Mouse (Mus musculus) 3T3-L1 (cell line): Measurements from ENCODE around the gene Cnr1.
A peak's percentile ranks its signal among the peaks of the same experiment; 100 is the strongest.

Source experiments
- DNase-seq: peaks from one replicate; pipeline ENCODE4 v3.0.0-alpha.2; 2015; ENCODE audit warnings: low read depth, low spot score

The Cnr1 gene

DNA sequence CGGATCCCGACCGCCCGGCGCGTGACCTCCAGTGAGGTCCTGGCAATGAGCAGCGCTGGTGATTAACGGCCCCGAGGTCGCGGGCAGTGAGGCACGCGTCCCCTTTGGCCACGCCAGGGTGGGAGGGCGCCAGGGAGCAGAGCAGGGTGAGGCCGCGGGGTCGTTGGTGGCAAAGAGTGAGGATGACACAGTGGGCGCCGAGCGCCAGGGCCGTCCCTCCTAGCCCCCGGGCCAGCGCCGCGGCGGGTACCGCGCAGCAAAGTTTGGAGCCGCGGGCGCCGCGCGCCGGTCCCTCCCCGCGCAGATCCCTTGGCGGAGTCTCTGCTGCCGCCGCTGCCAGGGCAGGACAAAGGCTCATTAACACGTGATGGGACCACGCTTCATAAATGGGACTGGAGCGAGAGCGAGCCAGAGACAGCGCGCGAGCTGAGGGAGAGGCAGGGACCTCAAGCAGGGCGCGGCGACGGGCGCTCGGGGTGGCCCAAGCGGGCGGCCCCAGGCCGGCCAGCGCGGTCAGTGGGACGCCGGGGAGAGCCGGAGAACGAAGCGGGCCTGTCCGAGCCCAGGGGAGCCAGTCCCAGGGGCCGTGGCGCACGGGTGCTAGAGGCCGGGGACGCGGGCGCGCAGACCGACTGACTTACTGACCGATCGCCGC, at the start of gene Cnr1:
TSS of gene Cnr1 (plus strand) at position 360 of the 655 bp plus-strand sequence.
- no peak for DNase-seq

DNA sequence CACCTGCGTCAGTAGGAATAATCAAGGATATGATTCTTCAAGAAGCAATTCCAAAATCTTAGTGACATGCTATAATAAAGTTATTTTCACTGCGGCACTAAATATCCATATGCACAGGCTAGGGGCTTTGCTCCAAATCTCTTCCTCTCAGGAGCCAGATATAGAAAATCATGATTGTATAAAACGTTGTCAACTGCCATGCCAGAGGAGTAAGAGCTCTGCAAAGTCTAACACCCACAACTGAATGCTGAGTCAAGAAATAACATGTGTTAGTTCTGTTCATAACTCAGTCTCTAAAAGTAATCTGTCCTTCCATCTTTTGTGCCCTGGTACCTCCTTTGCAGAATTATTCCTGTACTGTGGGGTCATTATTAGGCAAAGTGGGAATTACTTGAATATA, 44.4 kb upstream of the Cnr1 start:
- no peak for DNase-seq

DNA sequence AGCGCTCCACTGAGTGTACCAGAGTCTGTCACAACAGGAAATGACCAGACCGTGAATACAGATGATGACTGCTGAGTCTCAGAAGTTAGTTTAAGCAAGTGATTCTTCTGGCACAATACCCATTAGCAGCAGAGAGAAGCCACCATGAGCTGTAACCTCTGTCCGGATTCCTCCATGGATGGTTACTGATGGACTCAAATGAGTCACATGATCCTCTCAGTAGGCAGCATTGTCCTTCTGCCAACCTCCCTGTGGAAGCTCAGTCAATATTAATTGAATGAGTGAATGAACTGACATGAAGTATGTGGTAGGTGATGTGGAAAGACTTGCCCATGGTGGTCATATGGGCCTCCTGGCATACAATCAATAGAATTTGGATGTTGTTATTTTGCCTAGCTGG, 38.4 kb upstream of the Cnr1 start:
- DNase-seq, result no peak

DNA sequence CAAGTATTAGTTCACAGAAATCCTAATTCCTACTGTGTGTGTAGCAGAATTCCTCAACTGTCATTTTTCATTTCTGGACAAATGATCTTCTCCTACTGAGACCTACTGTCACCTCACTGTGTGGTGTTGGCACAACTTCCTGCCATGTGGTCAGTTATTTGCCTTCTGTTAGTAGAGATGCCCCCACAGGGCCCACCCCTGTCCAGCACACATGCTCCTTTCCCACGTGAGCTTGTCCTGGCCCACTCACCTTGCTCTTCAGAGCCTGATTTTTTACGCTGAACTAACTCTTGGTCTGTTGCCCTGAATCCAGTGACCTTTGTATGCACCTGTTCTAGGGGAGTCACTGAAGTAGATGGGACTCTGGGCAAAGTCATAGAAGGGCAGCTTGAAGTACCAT, 34.4 kb upstream of the Cnr1 start:
- no peak for DNase-seq

DNA sequence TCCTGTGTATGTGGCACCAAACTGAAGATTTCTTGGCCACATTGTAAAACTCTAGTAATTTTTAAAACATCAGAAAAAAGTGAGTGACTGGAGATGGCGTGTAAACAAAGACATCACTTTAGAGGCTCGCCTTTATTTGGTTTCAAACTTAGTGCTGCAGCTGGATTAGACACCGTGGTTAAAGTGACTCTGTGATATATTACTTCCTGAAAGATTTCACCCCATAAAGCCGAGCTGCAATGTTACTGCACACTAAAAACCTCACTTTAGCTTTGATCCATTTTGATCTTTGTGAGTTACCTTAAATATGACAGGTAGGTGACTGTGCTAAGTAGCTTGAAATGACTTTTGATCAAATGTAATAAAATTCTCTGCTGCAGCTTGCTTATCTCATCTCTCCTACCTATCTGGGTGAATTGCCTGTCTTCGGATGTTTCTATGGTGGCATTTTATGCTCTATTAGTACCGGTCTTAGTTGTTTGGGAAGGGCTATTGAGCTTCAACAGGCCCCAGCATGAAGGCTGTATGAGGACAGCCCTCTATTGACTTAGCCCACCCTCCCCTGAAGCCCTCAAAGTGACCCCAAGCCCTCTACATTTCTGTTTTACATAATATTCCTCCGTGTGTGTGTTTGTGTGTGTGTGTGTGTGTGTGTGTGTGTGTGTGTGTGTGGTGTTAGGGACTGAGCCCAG, 32.1 kb upstream of the Cnr1 start:
- DNase-seq, result no peak

DNA sequence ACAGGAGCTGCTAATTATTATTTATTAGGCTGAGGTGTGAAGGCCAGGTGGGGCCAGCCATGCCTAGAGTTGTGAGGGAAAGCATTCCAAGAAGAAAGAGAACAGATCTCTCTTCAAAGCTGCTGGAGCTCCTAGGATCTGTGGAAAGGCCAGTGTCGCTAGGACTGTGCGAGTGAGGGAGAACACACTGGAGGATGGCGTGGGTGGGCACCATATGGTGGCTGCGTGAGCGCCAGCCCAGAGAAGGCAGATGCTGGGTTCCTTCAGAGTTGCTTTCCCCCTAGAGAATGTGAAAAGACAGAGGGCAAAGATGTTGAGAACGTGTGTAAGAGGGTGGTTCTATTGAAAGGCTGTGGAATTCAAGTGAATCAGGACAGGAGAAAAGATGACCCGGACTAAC, 30.6 kb upstream of the Cnr1 start:
- no peak for DNase-seq

DNA sequence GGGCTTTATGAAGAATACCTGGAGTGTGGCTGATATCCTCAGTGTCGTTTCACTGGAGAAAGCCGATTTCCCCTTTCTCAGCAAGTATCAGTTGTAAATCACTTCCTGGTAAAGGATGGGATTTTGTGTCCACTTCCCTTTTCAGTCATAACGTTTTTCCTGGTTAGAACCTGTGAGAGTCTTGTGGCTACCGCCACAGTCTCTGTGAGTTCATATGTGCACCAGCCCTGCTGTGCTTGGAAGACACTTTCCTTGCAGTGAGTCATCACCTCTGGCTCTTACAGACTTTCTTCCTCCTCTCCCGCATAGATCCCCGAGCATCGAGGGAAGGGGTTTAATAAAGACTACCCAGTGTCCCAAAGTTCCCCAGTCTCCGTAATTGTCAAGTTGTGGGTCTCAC, 29.3 kb upstream of the Cnr1 start:
- peak; percentile 74 for DNase-seq

DNA sequence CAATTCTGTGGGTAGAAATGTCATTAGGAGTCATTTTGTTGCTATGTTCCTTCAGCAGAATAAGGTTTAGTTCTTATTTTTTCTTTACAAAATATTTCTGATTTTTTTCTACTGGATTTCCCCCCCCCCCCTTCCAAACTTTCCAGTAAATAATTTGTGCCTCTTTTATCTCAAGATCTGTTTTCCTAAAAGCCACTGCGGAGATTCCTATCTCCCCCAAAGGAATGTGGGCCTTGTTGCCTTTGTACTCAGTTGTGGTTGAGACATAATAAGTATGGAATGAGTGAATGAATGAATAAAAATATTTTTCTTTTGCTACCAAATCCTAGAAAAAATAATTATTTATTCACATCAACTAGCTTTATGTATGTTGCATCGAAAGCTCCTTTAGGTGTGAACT, 28.9 kb upstream of the Cnr1 start:
- DNase-seq, result peak; percentile 58

DNA sequence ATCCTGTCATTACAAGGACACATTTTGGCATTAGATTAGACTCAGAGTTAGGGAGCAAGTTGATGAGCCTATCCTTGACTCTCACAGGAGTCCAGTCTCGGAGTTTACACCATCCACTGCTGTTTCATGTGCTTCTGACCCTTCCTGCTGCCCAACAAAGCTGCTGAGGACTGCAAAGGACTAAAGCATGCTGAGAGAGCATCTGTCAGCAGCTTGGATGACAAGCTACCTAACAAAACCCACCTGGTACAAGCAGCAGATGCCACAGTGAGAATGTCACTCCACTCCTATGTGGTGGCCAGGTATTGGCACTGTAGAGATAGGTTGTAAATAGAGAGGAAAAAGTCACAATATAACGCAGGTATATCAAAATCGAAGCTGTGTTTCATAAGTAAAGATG, 22.7 kb upstream of the Cnr1 start:
- no peak for DNase-seq

DNA sequence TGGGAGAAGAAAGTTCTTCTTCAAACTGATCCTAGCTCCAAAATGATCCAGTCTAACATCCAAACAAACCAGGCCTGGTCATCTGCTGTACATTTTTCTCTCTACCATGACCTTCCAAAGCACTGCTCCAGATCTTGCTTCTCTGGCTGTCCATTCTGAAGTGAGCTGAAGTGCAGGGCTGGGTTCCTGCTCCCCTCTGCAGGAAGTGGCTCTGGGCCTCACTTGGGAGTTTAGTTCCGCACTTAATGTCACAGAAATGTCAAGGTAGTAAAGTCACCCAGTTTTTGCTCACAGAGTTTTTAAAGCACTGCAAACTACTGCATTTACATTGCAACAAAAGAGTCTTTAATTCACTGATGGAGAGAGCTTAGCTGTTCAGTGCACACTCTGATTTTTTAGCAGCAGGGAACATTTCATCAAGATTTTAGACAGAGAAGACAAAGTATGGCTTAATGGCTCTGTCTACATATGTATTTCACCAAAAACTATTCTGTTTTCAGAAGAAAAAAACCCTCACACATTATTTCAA, 20.5 kb upstream of the Cnr1 start:
- no peak for DNase-seq

DNA sequence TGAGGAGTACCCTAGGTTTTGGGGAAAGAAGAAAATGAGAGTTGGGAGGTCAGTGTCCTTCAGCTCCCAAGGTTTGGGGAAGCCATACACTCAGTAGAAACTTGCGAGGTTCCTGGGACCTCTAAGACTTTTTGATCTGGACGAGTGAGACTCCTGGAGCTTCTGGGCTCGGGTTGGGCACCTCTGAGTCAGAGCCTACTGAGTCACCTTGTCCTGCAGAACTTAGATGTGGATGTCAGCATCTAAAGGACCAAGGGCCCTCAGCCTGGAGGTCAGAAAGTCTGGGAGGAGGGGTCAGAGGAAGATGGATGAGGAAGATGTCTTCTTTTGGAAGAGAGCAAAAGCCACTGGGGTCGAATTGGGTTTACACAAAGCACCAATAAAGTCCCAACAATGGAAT, 19.6 kb upstream of the Cnr1 start:
- DNase-seq, result no peak

DNA sequence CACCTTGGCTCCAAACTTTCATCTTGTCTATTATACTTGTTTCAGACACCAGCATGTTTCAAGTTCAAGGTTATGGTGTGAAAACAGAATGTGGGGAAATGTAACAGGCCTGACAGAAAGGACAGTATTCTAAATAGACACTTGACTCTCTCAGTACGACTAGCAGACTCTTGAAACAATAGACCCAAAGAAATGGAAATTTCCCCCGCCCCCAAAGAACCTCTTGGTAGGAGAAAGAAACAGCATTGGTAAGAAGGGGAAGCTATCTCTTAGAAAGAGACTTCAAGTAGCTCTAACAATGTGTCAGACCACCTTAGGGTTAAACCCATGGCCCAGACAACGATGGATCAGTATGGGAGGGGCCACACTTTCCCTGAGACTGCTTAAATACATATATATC, 15.6 kb upstream of the Cnr1 start:
- no peak for DNase-seq

DNA sequence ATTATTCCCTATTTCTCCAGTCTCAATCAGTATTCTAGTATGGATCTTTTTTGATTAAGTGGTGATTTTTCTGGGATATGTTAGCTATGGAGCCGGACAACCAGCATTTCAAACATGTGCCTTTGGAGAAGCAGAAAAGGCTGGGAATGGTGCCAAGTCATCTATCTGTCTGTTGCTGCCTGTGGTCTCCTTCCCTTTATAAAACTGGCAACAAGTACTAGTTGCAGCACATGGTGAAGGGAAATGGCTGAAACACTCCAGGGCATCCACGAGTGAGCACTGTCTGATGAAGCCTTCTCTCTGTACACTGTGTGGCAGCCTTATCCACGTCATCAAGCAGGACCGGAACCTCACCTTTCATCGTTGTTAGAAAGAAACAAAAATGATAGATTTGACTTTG, 8.7 kb upstream of the Cnr1 start:
- DNase-seq, result peak; percentile 32

DNA sequence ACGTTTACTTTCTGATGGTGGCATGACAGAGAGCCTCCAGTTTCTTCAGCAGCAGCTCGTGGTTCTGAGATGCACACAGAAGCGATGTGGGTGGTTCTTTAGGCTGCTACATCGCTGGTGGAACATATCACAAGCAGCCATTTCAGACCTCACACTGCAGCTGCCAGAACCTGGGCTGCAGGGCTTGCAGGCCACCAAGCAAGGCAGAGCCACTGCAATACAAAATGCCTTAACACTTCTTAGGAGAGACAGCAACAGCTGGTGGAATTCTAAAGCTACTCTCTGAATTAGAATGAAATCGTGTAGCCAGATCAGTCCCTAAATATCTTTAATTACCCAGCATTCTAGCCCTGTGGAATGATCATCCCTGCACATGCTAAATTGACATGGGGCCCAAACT, 3.6 kb upstream of the Cnr1 start:
- DNase-seq, result no peak

DNA sequence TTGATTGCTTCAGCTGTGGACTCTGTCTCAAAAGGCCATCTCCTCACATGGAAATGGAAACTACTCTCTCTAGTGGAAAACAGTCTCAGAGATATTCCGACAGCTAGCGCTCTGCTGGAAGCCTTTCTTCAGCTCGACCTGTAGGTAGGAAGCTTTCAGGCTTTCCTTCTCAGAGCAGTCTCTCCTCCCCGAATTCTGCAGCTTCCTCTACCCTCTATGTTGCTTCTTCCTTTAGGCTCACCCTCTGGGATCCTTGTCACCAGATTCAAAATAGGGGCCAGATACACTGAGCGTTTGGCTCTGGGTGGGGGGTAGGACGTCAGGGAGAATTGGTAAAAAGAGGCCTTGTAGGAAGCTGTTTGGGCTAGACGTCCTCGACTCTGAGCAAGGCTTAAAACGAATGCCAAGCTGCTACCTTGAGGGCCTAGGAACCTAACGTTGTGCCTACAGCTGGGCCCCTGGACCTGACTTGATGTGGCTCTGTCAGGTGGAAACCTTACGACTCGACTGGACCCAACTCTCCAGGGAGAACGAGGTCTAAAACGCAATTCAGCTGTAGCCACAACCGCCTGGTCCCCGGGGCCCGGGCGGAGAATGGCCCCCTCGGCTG, 1.1 kb upstream of the Cnr1 start:
- no peak for DNase-seq

DNA sequence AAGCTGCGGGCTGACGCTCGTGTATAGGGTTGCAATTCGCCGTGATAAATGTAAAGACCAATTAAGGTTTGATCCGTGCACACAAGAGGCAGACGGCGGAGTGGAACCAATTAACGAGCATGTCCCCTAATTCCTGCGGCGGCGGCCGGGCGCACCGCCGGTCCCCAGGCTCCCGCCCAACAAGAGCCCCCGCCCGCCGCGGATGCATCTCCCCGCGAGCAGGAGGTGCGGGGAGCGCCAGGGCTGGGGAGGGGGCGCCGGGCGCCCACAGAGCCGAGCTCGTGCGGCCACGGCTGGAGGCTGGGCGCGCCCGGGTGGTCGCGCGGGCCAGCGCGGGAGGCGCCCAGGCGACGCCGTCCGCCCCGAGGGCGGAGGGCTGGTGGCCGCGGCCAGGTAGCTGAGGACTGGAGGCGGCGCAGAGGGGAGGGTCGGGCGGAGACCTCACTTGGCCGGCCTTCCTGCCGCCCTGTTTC, 596 bp upstream of the Cnr1 start:
- no peak for DNase-seq

DNA sequence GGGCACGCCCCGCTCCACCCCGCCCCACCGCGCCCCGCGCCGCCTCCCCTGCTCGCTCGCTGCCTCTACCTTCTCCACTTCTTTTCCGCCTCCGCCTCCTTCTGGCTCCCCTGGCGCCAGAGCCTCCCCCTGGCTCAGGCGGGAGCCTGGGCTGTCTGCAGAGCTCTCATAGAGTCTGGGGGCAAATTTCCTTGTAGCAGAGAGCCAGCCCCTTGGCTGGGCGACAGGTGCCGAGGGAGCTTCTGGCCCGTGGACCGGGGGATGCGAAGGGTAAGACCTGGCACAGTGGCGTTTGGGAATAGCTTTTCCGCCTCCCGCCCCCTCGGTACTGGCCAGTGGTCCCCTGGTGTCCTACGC, 474 bp downstream of the Cnr1 start:
- DNase-seq, result no peak

DNA sequence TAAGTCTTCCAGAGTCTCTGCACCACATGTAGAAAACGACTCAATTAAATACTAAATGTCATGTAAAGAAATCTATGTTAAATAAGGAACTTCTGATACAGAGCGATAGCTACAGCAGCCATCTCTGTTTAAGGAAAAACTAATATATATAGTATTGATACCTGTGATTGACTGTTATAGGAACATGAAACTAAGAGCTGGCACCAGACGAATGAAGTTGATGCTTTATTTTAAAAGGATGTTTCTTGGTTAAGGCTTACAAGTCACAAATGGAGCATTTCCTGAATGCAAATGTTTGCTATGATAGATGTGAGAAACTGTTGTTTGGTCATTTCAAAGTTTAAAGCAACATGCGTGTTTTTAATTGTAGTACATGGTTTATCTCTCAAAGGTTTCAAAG, 1.1 kb downstream of the Cnr1 start:
- DNase-seq, result no peak

DNA sequence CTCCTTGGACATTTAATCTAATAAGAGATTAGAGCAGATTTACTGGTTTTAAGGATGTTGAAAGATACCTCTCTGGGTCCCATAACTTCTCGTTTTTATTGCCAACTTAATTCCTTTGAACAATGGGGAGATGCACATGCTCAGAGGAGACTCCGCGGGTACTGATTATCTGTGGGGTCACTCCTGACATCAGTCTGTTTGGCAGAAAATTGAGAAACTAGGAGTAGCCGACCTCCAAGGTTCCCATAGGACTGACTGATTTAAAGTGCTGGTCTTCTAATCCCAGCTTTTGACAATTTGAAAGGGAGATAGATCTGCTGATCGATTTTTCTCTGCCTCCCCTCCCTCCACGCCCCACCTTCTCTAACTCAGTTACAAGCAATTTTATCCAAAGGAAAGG, 1.6 kb downstream of the Cnr1 start:
- DNase-seq, result no peak

DNA sequence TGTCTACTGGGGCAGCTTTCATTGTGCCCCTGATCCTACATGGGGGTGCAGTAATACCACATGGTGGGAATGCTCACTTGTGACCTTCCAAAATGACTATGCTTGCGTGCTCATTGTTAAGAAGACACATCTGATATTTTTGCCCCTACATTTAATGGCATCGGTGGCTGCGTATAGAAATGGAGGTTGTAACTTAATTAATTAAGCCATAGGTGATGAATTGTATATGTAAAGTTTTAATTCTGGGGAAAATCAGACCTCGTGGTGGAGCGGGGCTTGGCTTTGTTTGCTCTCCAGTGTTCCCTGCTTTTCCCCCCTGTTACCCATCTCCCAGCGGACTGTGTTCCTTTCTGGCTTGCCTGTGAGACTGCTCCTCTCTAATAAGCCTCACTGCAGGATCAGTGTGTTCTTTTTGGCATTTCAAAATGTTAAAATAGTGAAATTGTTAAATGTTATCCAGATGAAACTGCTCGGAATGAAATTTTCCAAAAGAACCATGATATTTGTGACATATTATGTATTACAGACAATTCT, 2.4 kb downstream of the Cnr1 start:
- DNase-seq, result no peak

DNA sequence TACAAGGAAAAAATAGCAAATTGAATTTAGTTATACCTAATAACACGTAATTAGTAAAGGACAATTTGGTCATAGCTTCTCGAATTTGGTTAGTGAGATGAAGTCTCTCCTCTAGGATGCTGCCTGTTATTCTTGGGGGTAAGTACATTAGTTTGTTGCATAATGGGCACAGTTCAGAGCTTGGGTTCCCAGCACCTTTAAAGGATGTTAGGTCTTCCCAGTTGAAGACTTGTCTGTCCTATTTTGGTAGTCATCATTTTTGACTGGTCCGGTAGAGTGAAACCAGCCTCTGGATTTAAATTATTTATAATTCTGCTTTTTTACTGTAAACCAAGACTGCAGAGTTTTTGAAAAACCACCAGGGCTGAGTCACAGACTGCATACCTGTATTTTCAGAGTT, 3.3 kb downstream of the Cnr1 start:
- no peak for DNase-seq

DNA sequence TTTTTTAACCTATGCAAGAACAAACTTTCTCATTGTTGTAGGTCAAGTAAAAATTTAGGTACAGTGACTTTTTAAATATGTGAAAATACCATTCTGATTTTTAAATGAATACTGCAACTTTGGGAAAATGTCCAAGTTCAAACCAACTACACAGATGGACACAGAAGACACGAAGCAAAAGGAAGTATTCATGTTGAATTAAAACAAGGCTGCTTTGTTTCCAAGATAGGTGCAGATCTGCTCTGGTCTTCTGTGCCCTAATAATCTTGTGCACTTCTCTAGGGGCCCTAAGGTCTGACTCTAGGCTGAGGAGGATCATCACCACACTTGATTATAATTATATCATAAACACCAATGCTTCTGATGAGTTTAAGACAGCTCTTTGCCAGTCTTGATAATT, 4.1 kb downstream of the Cnr1 start:
- DNase-seq, result no peak

DNA sequence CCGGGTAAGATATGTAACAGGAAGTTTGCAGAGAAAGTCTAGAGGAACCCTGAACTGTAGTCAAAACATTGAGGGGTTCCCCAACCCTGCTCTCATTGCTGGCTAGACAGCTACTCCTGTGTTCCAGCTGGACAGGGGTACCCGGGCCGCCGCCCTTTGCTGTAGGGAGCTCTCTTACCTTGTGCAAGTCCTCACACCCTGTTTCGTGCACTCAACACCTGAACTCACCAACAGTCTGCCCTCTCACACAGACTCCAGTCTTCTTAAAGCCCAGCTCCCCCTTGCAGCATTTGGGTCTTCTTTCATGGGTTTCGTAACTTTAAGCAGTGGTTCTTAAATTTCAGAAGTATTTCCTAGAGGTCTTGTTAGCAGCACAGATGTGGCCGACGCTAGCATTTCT, 7.0 kb downstream of the Cnr1 start:
- no peak for DNase-seq
